Mouse (Mus musculus) lung, embryonic 16.5 days (tissue): ENCODE measurements at regions not wholly inside any gene's neighbourhood (a gene's known extent, or its start where the extent isn't known, plus 50 kb on each side); places are given as distances from the start of the nearest gene placed in this dataset.

Experiments
- ATAC-seq: fragments of 200-750 bp; cut with Nextera tagmentation; 2 replicates; pipeline ENCODE4 v1.8.0; 2017; ENCODE audit warnings: low read depth, mild to moderate bottlenecking, moderate library complexity
- H3K27ac ChIP-seq: fragments of 300-500 bp; sonication (generic); 2 replicates; pipeline ENCODE4 v1.5.1; 2014; ENCODE audit warnings: mild to moderate bottlenecking, control low read depth, low read length
- H3K27me3 ChIP-seq: fragments of 300-500 bp; sonication (generic); 2 replicates; pipeline ENCODE4 v1.6.1; 2014; ENCODE audit warnings: low read depth, low read length, mixed read lengths; ENCODE audit not compliant: control insufficient read depth, insufficient read depth
- H3K36me3 ChIP-seq: fragments of 300-500 bp; sonication (generic); 2 replicates; pipeline ENCODE4 v1.6.1; 2014; ENCODE audit warnings: low read length; ENCODE audit not compliant: control insufficient read depth, insufficient read depth
- H3K4me1 ChIP-seq: fragments of 300-500 bp; sonication (generic); replicated peaks from 2 replicates; pipeline ENCODE4 v1.6.1; 2014; ENCODE audit warnings: low read length, mixed read lengths; ENCODE audit not compliant: control insufficient read depth, insufficient read depth
- H3K4me2 ChIP-seq: fragments of 300-500 bp; sonication (generic); 2 replicates; pipeline ENCODE4 v1.6.1; 2014; ENCODE audit warnings: low read depth, low read length, control low read depth
- H3K4me3 ChIP-seq: fragments of 300-500 bp; sonication (generic); 2 replicates; pipeline ENCODE4 v1.5.1; 2014; ENCODE audit warnings: mild to moderate bottlenecking, low read length, control low read depth
- H3K9ac ChIP-seq: fragments of 300-500 bp; sonication (generic); 2 replicates; pipeline ENCODE4 v1.6.1; 2014; ENCODE audit warnings: low read length, control low read depth
- H3K9me3 ChIP-seq: fragments of 300-500 bp; sonication (generic); 2 replicates; pipeline ENCODE4 v1.6.1; 2016; ENCODE audit warnings: low read length; ENCODE audit not compliant: control insufficient read depth
- WGBS: fragments of 180-500 bp; shearing (Covaris S2); extraction: QIAGEN DNeasy Blood & Tissue Kit; methylation state at CpG from one replicate; pipeline ENCODE4 v1.1.7; 2014; 5-methylcytosine and 5-hydroxymethylcytosine counted together

DNA sequence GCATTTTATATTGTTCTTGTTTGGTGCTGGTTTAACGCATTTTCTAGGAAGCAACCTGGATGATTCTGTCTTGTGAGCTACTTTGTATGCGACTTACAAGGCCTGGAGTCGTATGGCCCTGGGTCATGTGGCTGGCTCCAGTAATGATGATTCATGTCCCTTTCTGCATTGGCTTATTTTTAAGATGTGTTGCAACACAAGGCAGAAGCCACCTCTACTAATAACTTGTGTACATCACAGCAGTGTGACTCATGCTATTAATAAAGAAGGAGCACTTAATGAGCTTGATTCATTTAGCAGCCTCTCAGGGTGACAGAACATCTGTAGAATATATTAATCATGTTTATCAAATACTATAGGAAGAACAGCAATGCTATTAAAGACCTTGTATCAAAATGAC lies 84.0 kb downstream of the Slc5a7 start:
- Histone ChIP-seq H3K4me2 (no peak overlapping the region), H3K9me3 (no peaks in the 10 kb centered on the region), H3K4me1 (no peaks in the 10 kb centered on the region), H3K27me3 (no peaks in the 10 kb centered on the region), H3K4me3 (no peak overlapping the region), H3K9ac (no peak overlapping the region), H3K36me3 (no peaks in the 10 kb centered on the region), H3K27ac (no peak overlapping the region)
- ATAC-seq: no peak
- 76% methylated on average over 3 of the region's 3 CpGs for WGBS

DNA sequence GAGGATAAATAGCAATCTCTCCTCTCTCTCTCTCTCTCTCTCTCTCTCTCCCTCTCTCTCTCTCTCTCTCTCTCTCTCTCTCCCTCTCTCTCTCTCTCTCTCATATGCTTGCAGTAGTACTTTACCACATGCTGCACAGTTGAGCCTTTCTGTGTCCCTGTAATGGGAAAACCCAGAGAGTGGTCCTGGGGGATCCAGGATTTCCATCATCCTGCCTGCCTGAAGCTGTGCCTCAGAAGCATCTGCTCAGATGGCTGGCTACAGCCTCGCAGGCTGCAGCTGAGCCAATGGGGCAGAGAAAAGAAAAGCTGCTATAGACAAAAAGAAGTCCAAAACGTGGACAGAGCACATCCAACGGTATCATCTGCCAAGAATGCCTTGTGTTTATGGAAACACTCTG lies 97.1 kb downstream of the Slc5a7 start:
- Histone ChIP-seq H3K4me1 (no peaks in the 10 kb centered on the region), H3K4me2 (no peak overlapping the region), H3K9me3 (no peaks in the 10 kb centered on the region), H3K9ac (no peak overlapping the region), H3K4me3 (no peak overlapping the region), H3K27me3 (no peaks in the 10 kb centered on the region), H3K36me3 (no peaks in the 10 kb centered on the region), H3K27ac (no peak overlapping the region)
- WGBS: 38% methylated on average over 3 of the region's 3 CpGs
- no peak for ATAC-seq

DNA sequence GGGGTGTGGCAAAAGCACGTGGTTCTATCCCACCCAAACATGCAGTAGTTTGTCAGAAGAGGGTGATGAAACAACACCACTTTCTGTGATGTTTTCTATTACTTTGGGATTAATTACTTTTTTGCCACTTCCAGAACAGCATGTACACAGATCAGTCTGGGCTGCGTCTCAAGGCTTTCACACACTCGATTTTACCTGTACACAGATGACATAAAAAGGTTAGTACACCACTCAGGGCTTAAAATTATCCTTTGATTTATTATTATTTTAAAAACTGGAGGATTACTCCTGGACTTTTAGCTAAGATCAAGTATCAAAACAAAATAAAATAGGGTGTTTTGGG lies 106.6 kb downstream of the Slc5a7 start:
- 59% methylated on average over 3 of the region's 3 CpGs for WGBS
- no peaks in the 10 kb centered on the region for H3K9me3 ChIP-seq
- H3K9ac ChIP-seq: no peak overlapping the region
- no peak overlapping the region for H3K4me2 ChIP-seq
- H3K27me3 ChIP-seq: no peaks in the 10 kb centered on the region
- no peak overlapping the region for H3K27ac ChIP-seq
- H3K4me1 ChIP-seq: no peaks in the 10 kb centered on the region
- ATAC-seq: no peak
- no peaks in the 10 kb centered on the region for H3K36me3 ChIP-seq
- H3K4me3 ChIP-seq: no peak overlapping the region

DNA sequence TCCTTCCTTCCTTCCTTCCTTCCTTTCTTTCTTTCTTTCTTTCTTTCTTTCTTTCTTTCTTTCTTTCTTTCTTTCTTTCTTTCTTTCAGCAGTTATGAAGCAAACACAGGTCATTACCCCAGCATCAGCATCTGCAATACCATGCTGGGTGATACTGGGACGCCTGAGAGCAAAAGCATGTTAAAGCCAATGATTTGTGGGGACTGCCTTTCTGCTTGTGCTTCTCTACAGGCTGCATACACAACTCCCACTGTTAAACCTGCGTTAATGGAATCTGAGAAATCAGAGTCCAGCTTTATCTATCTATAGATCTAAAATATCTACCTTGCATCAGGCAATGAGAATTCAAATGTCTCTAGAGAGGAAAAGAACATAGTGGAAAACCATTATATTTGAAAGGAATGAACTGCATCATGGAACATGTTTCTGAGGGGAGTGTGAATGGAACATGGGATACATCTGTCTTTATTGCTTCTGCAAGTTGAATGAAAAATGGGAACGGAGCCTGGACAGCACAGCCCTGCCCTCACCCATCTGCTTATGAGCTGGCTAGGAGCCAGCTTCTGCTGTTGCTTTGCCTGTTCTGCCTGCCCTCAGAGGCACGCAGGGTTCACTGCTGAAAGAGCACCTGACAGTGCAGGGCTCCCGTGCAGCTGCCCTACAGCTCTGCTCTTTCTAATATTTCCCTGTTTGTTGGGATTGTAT lies 107.2 kb downstream of the Slc5a7 start:
- H3K9me3 ChIP-seq: no peaks in the 10 kb centered on the region
- no peaks in the 10 kb centered on the region for H3K36me3 ChIP-seq
- no peak overlapping the region for H3K9ac ChIP-seq
- H3K4me1 ChIP-seq: no peaks in the 10 kb centered on the region
- H3K27ac ChIP-seq: no peak overlapping the region
- H3K27me3 ChIP-seq: no peaks in the 10 kb centered on the region
- ATAC-seq: no peak
- 45% methylated on average over 5 of the region's 5 CpGs for WGBS
- H3K4me3 ChIP-seq: no peak overlapping the region
- no peak overlapping the region for H3K4me2 ChIP-seq

DNA sequence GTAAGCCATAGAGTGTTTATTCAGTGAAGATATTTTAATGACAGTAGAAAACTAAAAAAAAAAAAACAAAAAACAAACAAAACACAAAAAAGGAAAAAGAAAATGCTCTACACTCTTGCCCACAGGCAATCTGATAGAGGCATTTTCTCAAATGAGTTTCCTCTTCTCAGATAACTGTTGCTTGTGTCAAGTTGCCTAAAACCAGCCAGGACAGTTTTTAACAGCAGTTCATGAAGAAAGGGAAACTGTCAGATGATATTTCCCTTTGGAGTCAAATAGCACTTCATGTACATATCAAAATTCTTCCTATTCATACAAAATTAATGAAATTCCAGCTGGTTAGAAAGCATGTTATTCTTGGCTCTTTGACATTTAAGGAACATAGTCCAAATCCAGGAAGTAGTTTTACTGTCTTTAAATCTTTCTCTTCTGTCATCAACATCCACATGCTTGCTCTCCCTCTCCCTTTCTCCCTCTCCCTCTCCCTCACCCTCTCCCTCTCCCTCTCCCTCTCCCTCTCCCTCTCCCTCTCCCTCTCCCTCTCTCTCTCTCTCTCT lies 109.8 kb downstream of the Slc5a7 start:
- H3K36me3 ChIP-seq: no peaks in the 10 kb centered on the region
- H3K4me1 ChIP-seq: no peaks in the 10 kb centered on the region
- H3K27me3 ChIP-seq: no peaks in the 10 kb centered on the region
- H3K9ac ChIP-seq: no peak overlapping the region
- ATAC-seq: peak; percentile 52; the same call in 1 of the 2 replicates
- no peak overlapping the region for H3K27ac ChIP-seq
- H3K4me2 ChIP-seq: no peak overlapping the region
- H3K4me3 ChIP-seq: no peak overlapping the region
- no peaks in the 10 kb centered on the region for H3K9me3 ChIP-seq

DNA sequence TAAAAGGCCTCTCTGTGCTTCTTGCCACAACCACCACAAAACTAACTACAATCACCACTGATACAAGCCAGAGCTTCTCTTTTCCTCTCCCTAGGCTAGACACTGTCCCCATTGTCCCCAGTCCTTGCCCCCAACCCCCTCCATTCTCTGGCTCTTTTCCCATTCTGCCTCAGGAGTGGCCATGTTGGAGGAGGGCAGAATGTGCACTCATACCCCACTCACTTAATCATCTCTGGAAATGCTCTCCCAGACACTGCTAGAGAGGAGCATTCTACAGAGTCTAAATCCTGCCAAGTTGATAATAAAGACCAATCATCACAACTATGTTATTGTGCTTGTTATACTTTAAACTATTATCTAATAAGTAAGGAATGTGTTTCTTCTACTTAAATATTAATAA lies 116.8 kb downstream of the Slc5a7 start:
- Histone ChIP-seq H3K27ac (no peak overlapping the region), H3K4me3 (no peak overlapping the region), H3K4me1 (no peaks in the 10 kb centered on the region), H3K9ac (no peak overlapping the region), H3K9me3 (no peaks in the 10 kb centered on the region), H3K27me3 (no peaks in the 10 kb centered on the region), H3K36me3 (no peaks in the 10 kb centered on the region), H3K4me2 (no peak overlapping the region)
- ATAC-seq: peak; percentile 71

DNA sequence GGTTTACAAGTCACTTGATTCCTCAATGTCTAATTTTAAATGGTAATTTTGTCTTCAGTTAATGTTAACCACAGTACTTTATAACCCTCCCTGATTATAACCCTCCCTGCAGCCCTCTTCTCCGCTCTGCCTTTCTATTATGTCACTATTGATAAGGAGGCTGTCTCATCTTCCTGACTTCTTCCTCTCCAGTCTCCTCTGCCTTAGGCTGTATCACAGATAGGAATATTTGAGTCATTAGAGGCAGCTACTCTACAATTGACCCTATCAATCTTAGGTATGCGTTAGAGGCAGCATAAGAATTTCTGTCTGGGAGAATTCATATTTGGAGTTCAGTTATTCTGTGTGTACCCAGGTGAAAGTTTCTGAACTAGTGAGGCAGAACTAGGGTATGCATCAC lies 118.3 kb downstream of the Slc5a7 start:
- Histone ChIP-seq H3K27ac (no peak overlapping the region), H3K4me3 (no peak overlapping the region), H3K9ac (no peak overlapping the region), H3K4me1 (no peaks in the 10 kb centered on the region), H3K27me3 (no peaks in the 10 kb centered on the region), H3K9me3 (no peaks in the 10 kb centered on the region), H3K36me3 (no peaks in the 10 kb centered on the region), H3K4me2 (no peak overlapping the region)
- WGBS: 61% methylated on average over 2 of the region's 2 CpGs
- ATAC-seq: no peak

DNA sequence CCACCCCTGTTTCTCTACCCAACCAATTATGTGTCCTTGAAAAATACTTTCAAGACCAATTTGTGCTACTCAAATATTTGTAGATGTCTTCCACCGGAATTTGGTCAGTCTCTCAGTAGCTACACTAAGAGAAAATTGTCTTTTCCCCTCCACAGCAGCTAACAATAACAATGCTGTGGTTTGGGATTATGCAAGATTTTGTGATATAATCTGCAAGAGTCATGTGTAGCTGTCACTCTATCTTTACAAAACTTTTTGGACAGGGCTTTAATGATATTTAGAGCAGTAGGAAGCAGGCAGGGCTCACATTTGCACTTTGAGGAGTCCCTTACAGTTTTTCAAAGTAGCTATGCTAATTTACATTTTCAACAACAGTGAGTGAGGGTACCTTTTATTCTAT lies 128.1 kb downstream of the Slc5a7 start:
- H3K4me3 ChIP-seq: no peak overlapping the region
- ATAC-seq: no peak
- H3K4me2 ChIP-seq: no peak overlapping the region
- H3K27me3 ChIP-seq: no peaks in the 10 kb centered on the region
- 46% methylated on average over 1 of the region's 1 CpGs for WGBS
- no peaks in the 10 kb centered on the region for H3K9me3 ChIP-seq
- H3K4me1 ChIP-seq: no peaks in the 10 kb centered on the region
- H3K27ac ChIP-seq: no peak overlapping the region
- no peaks in the 10 kb centered on the region for H3K36me3 ChIP-seq
- H3K9ac ChIP-seq: no peak overlapping the region

DNA sequence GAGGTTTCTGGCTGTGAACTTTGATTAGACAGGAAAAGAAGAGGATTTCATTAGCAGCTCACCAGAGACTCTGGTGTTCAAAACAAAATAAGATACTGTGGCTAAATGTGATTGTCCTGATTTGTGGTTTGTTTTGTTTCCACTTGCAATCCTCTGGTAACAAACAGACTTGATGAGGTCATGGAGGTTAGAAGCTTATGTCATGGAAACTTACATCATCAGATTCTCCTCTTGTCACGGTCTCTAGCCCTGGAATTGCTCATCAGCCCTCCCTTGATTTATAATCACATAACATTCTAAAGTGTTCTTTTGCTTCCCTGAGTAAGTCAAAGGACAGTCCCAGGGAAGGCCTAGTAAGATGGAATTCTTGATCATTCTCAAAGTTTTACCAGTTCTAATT lies 130.8 kb downstream of the Slc5a7 start:
- ATAC-seq: no peak
- no peak overlapping the region for H3K4me3 ChIP-seq
- no peak overlapping the region for H3K4me2 ChIP-seq
- no peaks in the 10 kb centered on the region for H3K27me3 ChIP-seq
- 49% methylated on average over 1 of the region's 1 CpGs for WGBS
- H3K4me1 ChIP-seq: no peaks in the 10 kb centered on the region
- no peak overlapping the region for H3K9ac ChIP-seq
- H3K9me3 ChIP-seq: no peaks in the 10 kb centered on the region
- no peak overlapping the region for H3K27ac ChIP-seq
- no peaks in the 10 kb centered on the region for H3K36me3 ChIP-seq

DNA sequence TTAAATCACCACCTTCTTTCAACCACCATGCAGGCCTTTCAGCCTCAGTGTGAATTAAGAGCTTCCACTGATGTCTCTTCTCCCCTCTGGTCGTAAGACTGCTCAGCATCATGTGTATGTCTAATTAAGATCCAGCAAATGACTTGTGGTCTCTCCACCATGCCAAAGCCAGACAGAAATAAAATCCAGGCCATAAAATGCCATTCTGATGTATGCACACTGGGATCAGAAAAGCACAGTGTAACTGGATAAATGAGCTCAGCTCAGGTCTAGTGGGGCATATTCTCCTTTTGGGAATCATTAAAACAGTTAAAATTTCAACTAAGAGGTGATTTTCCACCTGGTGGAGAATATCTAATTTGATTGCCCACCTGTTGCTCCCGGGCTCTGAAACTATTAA lies 136.5 kb downstream of the Slc5a7 start:
- Histone ChIP-seq H3K27ac (no peak overlapping the region), H3K9ac (no peak overlapping the region), H3K4me3 (no peak overlapping the region), H3K27me3 (no peaks in the 10 kb centered on the region), H3K4me1 (no peaks in the 10 kb centered on the region), H3K4me2 (no peak overlapping the region), H3K9me3 (no peaks in the 10 kb centered on the region), H3K36me3 (no peaks in the 10 kb centered on the region)
- 71% methylated on average over 2 of the region's 2 CpGs for WGBS
- ATAC-seq: no peak
